Mouse (Mus musculus): Measurements from ENCODE around the gene Stag3.
A peak's percentile ranks its signal among the peaks of the same experiment; 100 is the strongest.

- no peak for TF ChIP-seq CTCF (IDR thresholded peaks at IDR 0.05 in 2 of 3, conservative IDR thresholded peaks at IDR 0.05 in 1 of 3; ENCODE audit: control insufficient read depth in 1 of 3, insufficient read depth in 1 of 3, low read depth in 2 of 3, low read length in 3 of 3, poor library complexity in 1 of 3, severe bottlenecking in 1 of 3)
- no peak for TF ChIP-seq ZC3H11A (IDR thresholded peaks at IDR 0.05; ENCODE audit: low read depth, low read length)
- peak; percentile 95 for TF ChIP-seq POLR2AphosphoS2 (IDR thresholded peaks at IDR 0.05; ENCODE audit: low read length)
- TF ChIP-seq KAT2A (conservative IDR thresholded peaks at IDR 0.05; ENCODE audit: low read depth, low read length) = no peak; the same call in 1 of the 2 replicates
Measured at GRCm38 (mm10) chr5:138255353-138256093, 24.5 kb upstream of the Stag3 start, which contains the start of gene Lamtor4.
